Mouse (Mus musculus) heart, adult 2 months (tissue): ENCODE measurements around the gene Ddias.

Experiments used
- CTCF ChIP-seq: fragments of 200-600 bp; IDR thresholded peaks from 2 replicates; pipeline ENCODE4 v1.8.1; 2022; ENCODE audit warnings: antibody characterized with exemption, mild to moderate bottlenecking, moderate library complexity
- EP300 ChIP-seq: fragments of 200-500 bp; IDR thresholded peaks from 2 replicates; pipeline ENCODE4 v1.6.1; 2011; ENCODE audit warnings: low read depth, low read length, control low read depth; ENCODE audit not compliant: insufficient read depth
- POLR2A ChIP-seq: fragments of 200-500 bp; IDR thresholded peaks from 2 replicates; pipeline ENCODE4 v1.6.1; 2011; ENCODE audit warnings: mild to moderate bottlenecking, low read depth, low read length, control low read depth; ENCODE audit not compliant: insufficient read depth

GRCm38 (mm10) chr7:92897021-92897420 lies 23.0 kb upstream of the Ddias start:
- TF ChIP-seq POLR2A = no peak
- peak; percentile 70 for TF ChIP-seq CTCF
- no peak for TF ChIP-seq EP300
